ENCODE assay signal across 12 mouse cellular contexts in genomic region chr12:103389982-103390381, GRCm38 (mm10). TPM values are rescaled to one million over a fixed set of nuclear protein-coding genes. Genes with fewer than 3 reads are reported as not detected.
DNase-seq lines count a peak whose midpoint lies in the region; ATAC-seq and TF ChIP-seq lines count a peak whose summit lies in the region.
"Had no signal": no experiment of that assay in that cellular context is flagged by ENCODE, and none has a peak within 500 bp of the region (broad histone marks: within the 10 kb centered on the region; RNA-seq: fewer than 3 reads in every experiment).

No protein-coding gene starts in this region.

- TF ChIP-seq POLR2A in lung, adult 2 months (IDR thresholded peaks at IDR 0.05; ENCODE audit: borderline replicate concordance, extremely low read depth, low read depth, low read length): no peak
- TF ChIP-seq POLR2A in embryonic fibroblast, embryonic 13.5 days (IDR thresholded peaks at IDR 0.05; ENCODE audit: low read depth, low read length): no peak
- TF ChIP-seq POLR2A in myocyte (IDR thresholded peaks at IDR 0.05; ENCODE audit: insufficient read length, low read depth): no peak

- H3K4me2 ChIP-seq in forebrain, embryonic 13.5 days: 0 out of 2 replicates have a peak overlapping the region, but pooled peaks have one; percentile 10
- no peak overlapping the region for H3K4me2 ChIP-seq in forebrain, embryonic 15.5 days (replicated peaks)
- peak overlapping the region; percentile 6; the same call in 1 of the 2 replicates for H3K4me2 ChIP-seq in lung, embryonic 15.5 days
- peak overlapping the region; percentile 72 for H3K4me2 ChIP-seq in myocyte (ENCODE audit: low read depth)

- no peak for DNase-seq in lung, adult 2 months
- DNase-seq in left cerebral cortex, adult 18-20 months (ENCODE audit: low spot score in 2 of 2): no peak
- no peak for DNase-seq in adrenal gland, postnatal 36 days
- DNase-seq: heart, postnatal 14 days; right cerebral cortex, postnatal 4 days; thymus, postnatal 14 days had no signal

- H3K36me3 ChIP-seq in forebrain, embryonic 13.5 days (ENCODE audit: poor library complexity, severe bottlenecking): no peaks in the 10 kb centered on the region
- no peaks in the 10 kb centered on the region for H3K36me3 ChIP-seq in forebrain, embryonic 15.5 days
- H3K36me3 ChIP-seq in lung, embryonic 15.5 days: no peaks in the 10 kb centered on the region
- no peaks in the 10 kb centered on the region for H3K36me3 ChIP-seq in myocyte (ENCODE audit: control insufficient read depth, insufficient read depth)

- WGBS in forebrain, embryonic 13.5 days: 75% methylated on average over 4 of the region's 4 CpGs
- WGBS in forebrain, embryonic 15.5 days: 76% methylated on average over 4 of the region's 4 CpGs
- WGBS in lung, embryonic 15.5 days: 61% methylated on average over 4 of the region's 4 CpGs
- 63% methylated on average over 4 of the region's 4 CpGs for WGBS in lung, adult 2 months

- peaks cover 14% of the 10 kb centered on the region for H3K4me1 ChIP-seq in forebrain, embryonic 13.5 days
- H3K4me1 ChIP-seq in forebrain, embryonic 15.5 days: peaks cover 12% of the 10 kb centered on the region
- peaks cover 13% of the 10 kb centered on the region for H3K4me1 ChIP-seq in lung, embryonic 15.5 days
- H3K4me1 ChIP-seq in lung, adult 2 months (ENCODE audit: control insufficient read depth, insufficient read depth, low read length): no peaks in the 10 kb centered on the region; the same call in none of the 2 replicates
- no peaks in the 10 kb centered on the region for H3K4me1 ChIP-seq in embryonic fibroblast, embryonic 13.5 days (ENCODE audit: control insufficient read depth, insufficient read depth, low read length)

- no peak overlapping the region for H3K9ac ChIP-seq in forebrain, embryonic 13.5 days
- no peak overlapping the region for H3K9ac ChIP-seq in forebrain, embryonic 15.5 days (replicated peaks)
- no peak overlapping the region for H3K9ac ChIP-seq in lung, embryonic 15.5 days

- no peak overlapping the region for H3K4me3 ChIP-seq in forebrain, embryonic 13.5 days
- no peak overlapping the region for H3K4me3 ChIP-seq in forebrain, embryonic 15.5 days
- no peak overlapping the region for H3K4me3 ChIP-seq in lung, embryonic 15.5 days
- no peak overlapping the region for H3K4me3 ChIP-seq in lung, adult 2 months (replicated peaks; ENCODE audit: extremely low read depth, low read depth, low read length)
- peak overlapping the region; percentile 8; the same call in 1 of the 2 replicates for H3K4me3 ChIP-seq in embryonic fibroblast, embryonic 13.5 days (ENCODE audit: insufficient read depth, low read length)
- peak overlapping the region; percentile 69 for H3K4me3 ChIP-seq in myocyte

- no peaks in the 10 kb centered on the region for H3K27me3 ChIP-seq in forebrain, embryonic 13.5 days
- no peaks in the 10 kb centered on the region for H3K27me3 ChIP-seq in forebrain, embryonic 15.5 days
- no peaks in the 10 kb centered on the region for H3K27me3 ChIP-seq in lung, embryonic 15.5 days
- H3K27me3 ChIP-seq in myocyte (ENCODE audit: control insufficient read depth, insufficient read depth, insufficient read length): no peaks in the 10 kb centered on the region

- H3K79me2 ChIP-seq in myocyte (ENCODE audit: control insufficient read depth, insufficient read depth): no peaks in the 10 kb centered on the region

- no peak for ATAC-seq in forebrain, embryonic 13.5 days
- no peak for ATAC-seq in forebrain, embryonic 15.5 days (replicated peaks)
- ATAC-seq in lung, embryonic 15.5 days (ENCODE audit: borderline replicate concordance, extremely low read depth, low FRiP score, low TSS enrichment): no peak

- H3ac ChIP-seq in myocyte (ENCODE audit: control insufficient read depth, insufficient read length): peak overlapping the region; percentile 59

- H3K27ac ChIP-seq in forebrain, embryonic 13.5 days: no peak overlapping the region
- H3K27ac ChIP-seq in forebrain, embryonic 15.5 days (replicated peaks): no peak overlapping the region
- H3K27ac ChIP-seq in lung, embryonic 15.5 days: no peak overlapping the region
- H3K27ac ChIP-seq in embryonic fibroblast, embryonic 13.5 days (ENCODE audit: insufficient read depth, low read length): no peak overlapping the region
- H3K27ac ChIP-seq: kidney, postnatal 0 days had no signal

- no peak for TF ChIP-seq CTCF in lung, adult 2 months (IDR thresholded peaks at IDR 0.05; ENCODE audit: insufficient read depth, low read length)
- TF ChIP-seq CTCF in embryonic fibroblast, embryonic 13.5 days (IDR thresholded peaks at IDR 0.05; ENCODE audit: borderline replicate concordance, insufficient read depth, low read length): no peak

- H3K9me3 ChIP-seq in forebrain, embryonic 13.5 days (replicated peaks): no peaks in the 10 kb centered on the region
- no peaks in the 10 kb centered on the region for H3K9me3 ChIP-seq in forebrain, embryonic 15.5 days
- H3K9me3 ChIP-seq in lung, embryonic 15.5 days: no peaks in the 10 kb centered on the region

TF ChIP-seq in myocyte, 11 proteins besides CTCF, POLR2A, EP300 and RAD21 (continues in another document):
- TF ChIP-seq E2F4 (IDR thresholded peaks at IDR 0.05; ENCODE audit: insufficient read depth): no peak
- no peak for TF ChIP-seq TCF12 (IDR thresholded peaks at IDR 0.05; ENCODE audit: insufficient read depth, poor library complexity, severe bottlenecking)
- no peak for TF ChIP-seq USF1 (IDR thresholded peaks at IDR 0.05; ENCODE audit: low read depth)
- TF ChIP-seq MAX (IDR thresholded peaks at IDR 0.05; ENCODE audit: low read depth): no peak
- no peak for TF ChIP-seq SRF (IDR thresholded peaks at IDR 0.05; ENCODE audit: control insufficient read depth, insufficient read length, low read depth)
- TF ChIP-seq POLR2AphosphoS2 (IDR thresholded peaks at IDR 0.05; ENCODE audit: insufficient read length, low read depth): no peak
- no peak for TF ChIP-seq TCF3 (IDR thresholded peaks at IDR 0.05; ENCODE audit: insufficient read length, low read depth)
- TF ChIP-seq MYOD1 (IDR thresholded peaks at IDR 0.05; ENCODE audit: control insufficient read depth in 1 of 3, insufficient read length in 2 of 3, low read depth in 2 of 3): no peak
- no peak for TF ChIP-seq REST (IDR thresholded peaks at IDR 0.05; ENCODE audit: insufficient read depth, insufficient read length)

RNA-seq across cellular contexts. Expression of gene Otub2, which starts 1.5 kb away (rescaled TPM):
- polyA plus RNA-seq in forebrain, embryonic 13.5 days (2015; fragmentation: Nextera tagmentation; extraction: Ambion mirVana): 14.5 and 18.4 TPM in 2 replicates
- polyA plus RNA-seq in forebrain, embryonic 15.5 days (2015; fragmentation: Nextera tagmentation; extraction: Ambion mirVana): 19.2 and 21.9 TPM in 2 replicates
- 8.8 TPM in 2 replicates for polyA plus RNA-seq in lung, embryonic 15.5 days (2015; fragmentation: Nextera tagmentation; extraction: Ambion mirVana)
- polyA plus RNA-seq in lung, adult 2 months (2012; rRNA removed): 5.0 and 10.4 TPM in 2 replicates
- polyA plus RNA-seq in embryonic fibroblast, embryonic 13.5 days (2011; ENCODE audit: insufficient read length, low read depth, missing spikeins): 12.0 and 13.3 TPM in 2 replicates
- polyA plus RNA-seq in myocyte (2012; fragmentation: generic; extraction: Trizol): 23.3 TPM
- 10 to 100 TPM; 32.7 to 38.9 TPM for total RNA-seq in left cerebral cortex, adult 18-20 months (2021)
- 1 to 10 TPM; 2.8 to 3.7 TPM for total RNA-seq in adrenal gland, postnatal 36 days (2021)

RNA-seq across cellular contexts. Expression of gene 9330161L09Rik, which starts 17.6 kb away (rescaled TPM):
- polyA plus RNA-seq in forebrain, embryonic 13.5 days (2015; fragmentation: Nextera tagmentation; extraction: Ambion mirVana): 0.34 and 0.48 TPM in 2 replicates
- polyA plus RNA-seq in forebrain, embryonic 15.5 days (2015; fragmentation: Nextera tagmentation; extraction: Ambion mirVana): 0.69 and 1.1 TPM in 2 replicates
- 0.16 TPM in 1 of 2 replicates, not detected in the other for polyA plus RNA-seq in lung, embryonic 15.5 days (2015; fragmentation: Nextera tagmentation; extraction: Ambion mirVana)
- 0.96 and 1.2 TPM in 2 replicates for polyA plus RNA-seq in lung, adult 2 months (2012; rRNA removed)
- polyA plus RNA-seq in embryonic fibroblast, embryonic 13.5 days (2011; ENCODE audit: insufficient read length, low read depth, missing spikeins): 0.53 and 0.83 TPM in 2 replicates
- 0.60 TPM for polyA plus RNA-seq in myocyte (2012; fragmentation: generic; extraction: Trizol)
- 1 to 10 TPM; 3.0 to 3.9 TPM for total RNA-seq in left cerebral cortex, adult 18-20 months (2021)
- 1 to 10 TPM; 1.5 to 1.7 TPM for total RNA-seq in adrenal gland, postnatal 36 days (2021)

RNA-seq across cellular contexts. Expression of gene Asb2, which starts 34.2 kb away (rescaled TPM):
- 0.40 and 0.60 TPM in 2 replicates for polyA plus RNA-seq in forebrain, embryonic 13.5 days (2015; fragmentation: Nextera tagmentation; extraction: Ambion mirVana)
- 0.55 and 0.74 TPM in 2 replicates for polyA plus RNA-seq in forebrain, embryonic 15.5 days (2015; fragmentation: Nextera tagmentation; extraction: Ambion mirVana)
- polyA plus RNA-seq in lung, embryonic 15.5 days (2015; fragmentation: Nextera tagmentation; extraction: Ambion mirVana): 8.6 TPM in 2 replicates
- 24.4 and 35.1 TPM in 2 replicates for polyA plus RNA-seq in lung, adult 2 months (2012; rRNA removed)
- not detected in 2 replicates for polyA plus RNA-seq in embryonic fibroblast, embryonic 13.5 days (2011; ENCODE audit: insufficient read length, low read depth, missing spikeins)
- 27.8 TPM for polyA plus RNA-seq in myocyte (2012; fragmentation: generic; extraction: Trizol)
- total RNA-seq in left cerebral cortex, adult 18-20 months (2021): 1 to 10 TPM; 3.2 to 3.5 TPM
- total RNA-seq in adrenal gland, postnatal 36 days (2021): 1 to 10 TPM; 1.1 to 1.3 TPM

RNA-seq across cellular contexts. Expression of gene Ddx24, which starts 35.6 kb away (rescaled TPM):
- polyA plus RNA-seq in forebrain, embryonic 13.5 days (2015; fragmentation: Nextera tagmentation; extraction: Ambion mirVana): 149 and 175 TPM in 2 replicates
- 147 and 153 TPM in 2 replicates for polyA plus RNA-seq in forebrain, embryonic 15.5 days (2015; fragmentation: Nextera tagmentation; extraction: Ambion mirVana)
- 76.7 and 83.1 TPM in 2 replicates for polyA plus RNA-seq in lung, embryonic 15.5 days (2015; fragmentation: Nextera tagmentation; extraction: Ambion mirVana)
- 33.4 and 35.6 TPM in 2 replicates for polyA plus RNA-seq in lung, adult 2 months (2012; rRNA removed)
- polyA plus RNA-seq in embryonic fibroblast, embryonic 13.5 days (2011; ENCODE audit: insufficient read length, low read depth, missing spikeins): 63.6 and 67.9 TPM in 2 replicates
- polyA plus RNA-seq in myocyte (2012; fragmentation: generic; extraction: Trizol): 85.0 TPM
- 100 to 1,000 TPM; 235 to 238 TPM for total RNA-seq in left cerebral cortex, adult 18-20 months (2021)
- total RNA-seq in adrenal gland, postnatal 36 days (2021): 100 to 1,000 TPM; 121 to 122 TPM

RNA-seq across cellular contexts. Expression of gene Ifi27, which starts 44.0 kb away (rescaled TPM):
- polyA plus RNA-seq in forebrain, embryonic 13.5 days (2015; fragmentation: Nextera tagmentation; extraction: Ambion mirVana): 2.7 and 3.4 TPM in 2 replicates
- 6.7 and 8.0 TPM in 2 replicates for polyA plus RNA-seq in forebrain, embryonic 15.5 days (2015; fragmentation: Nextera tagmentation; extraction: Ambion mirVana)
- 45.6 and 51.1 TPM in 2 replicates for polyA plus RNA-seq in lung, embryonic 15.5 days (2015; fragmentation: Nextera tagmentation; extraction: Ambion mirVana)
- polyA plus RNA-seq in lung, adult 2 months (2012; rRNA removed): 339 and 380 TPM in 2 replicates
- polyA plus RNA-seq in embryonic fibroblast, embryonic 13.5 days (2011; ENCODE audit: insufficient read length, low read depth, missing spikeins): 186 and 203 TPM in 2 replicates
- 118 TPM for polyA plus RNA-seq in myocyte (2012; fragmentation: generic; extraction: Trizol)
- total RNA-seq in left cerebral cortex, adult 18-20 months (2021): 10 to 100 TPM; 85.7 to 89.8 TPM
- 1,000 to 10,000 TPM; 1,339 to 1,709 TPM for total RNA-seq in adrenal gland, postnatal 36 days (2021)

Comparison
In these comparisons a context has a peak if more than half of its experiments do, and no peak if none do; other contexts are left out.
1. H3K4me3 ChIP-seq: peak in embryonic fibroblast, embryonic 13.5 days (single experiment) and myocyte (single experiment); none in forebrain, embryonic 13.5 days (single experiment), forebrain, embryonic 15.5 days (single experiment), lung, embryonic 15.5 days (single experiment) and lung, adult 2 months (single experiment).